Mouse (Mus musculus) midbrain, embryonic 13.5 days (tissue): ENCODE results near the gene Slc22a23. TPM values are rescaled to one million over a fixed set of nuclear protein-coding genes. Genes with fewer than 3 reads are reported as not detected.

Source experiments
- ATAC-seq: fragments of 200-750 bp; cut with Nextera tagmentation; 2 replicates; pipeline ENCODE4 v1.8.0; 2017; ENCODE audit warnings: mild to moderate bottlenecking, moderate TSS enrichment, moderate library complexity
- H3K27ac ChIP-seq: fragments of 300-500 bp; sonication (generic); 2 replicates; pipeline ENCODE4 v1.5.1; 2015; ENCODE audit warnings: inconsistent platforms, mild to moderate bottlenecking, moderate library complexity
- H3K27me3 ChIP-seq: fragments of 300-500 bp; sonication (generic); 2 replicates; pipeline ENCODE4 v1.6.1; 2015; ENCODE audit warnings: mild to moderate bottlenecking, inconsistent platforms
- H3K36me3 ChIP-seq: fragments of 300-500 bp; sonication (generic); 2 replicates; pipeline ENCODE4 v1.6.1; 2015; ENCODE audit warnings: mild to moderate bottlenecking, inconsistent platforms
- H3K4me1 ChIP-seq: fragments of 300-500 bp; sonication (generic); replicated peaks from 2 replicates; pipeline ENCODE4 v1.6.1; 2015; ENCODE audit warnings: inconsistent platforms
- H3K4me2 ChIP-seq: fragments of 300-500 bp; sonication (generic); replicated peaks from 2 replicates; pipeline ENCODE4 v1.6.1; 2015; ENCODE audit warnings: moderate library complexity, mild to moderate bottlenecking, inconsistent platforms
- H3K4me3 ChIP-seq: fragments of 300-500 bp; sonication (generic); replicated peaks from 2 replicates; pipeline ENCODE4 v1.5.1; 2015; ENCODE audit warnings: mild to moderate bottlenecking, inconsistent platforms
- H3K9ac ChIP-seq: fragments of 300-500 bp; sonication (generic); replicated peaks from 2 replicates; pipeline ENCODE4 v1.6.1; 2015; ENCODE audit warnings: mild to moderate bottlenecking, inconsistent platforms
- H3K9me3 ChIP-seq: fragments of 300-500 bp; sonication (generic); 2 replicates; pipeline ENCODE4 v1.6.1; 2016; ENCODE audit warnings: mild to moderate bottlenecking, inconsistent platforms
- WGBS: fragments of 180-500 bp; shearing (Covaris S2); methylation state at CpG from one replicate; pipeline ENCODE4 v1.1.7; 2015; 5-methylcytosine and 5-hydroxymethylcytosine counted together
- polyA plus RNA-seq: library from polyadenylated mRNA; unstranded; fragments of >200 nt; fragmentation: Nextera tagmentation; extraction: Ambion mirVana; gene quantifications from 2 replicates; pipeline ENCODE4 v1.2.1, GENCODE M21; 2015

Slc22a23 gene
- polyA plus RNA-seq, 1 experiment from 2014 or later, result 15.3 TPM

- H3K27ac ChIP-seq, result no peak overlapping the region
Measured at GRCm38 (mm10) chr13:34334847-34335246, 10.1 kb downstream of the Slc22a23 start.

GRCm38 (mm10) chr13:34332762-34333161 lies 12.2 kb downstream of the Slc22a23 start:
- H3K4me3 ChIP-seq, result no peak overlapping the region
- H3K4me2 ChIP-seq, result no peak overlapping the region
- no peaks in the 10 kb centered on the region for H3K36me3 ChIP-seq
- peak; percentile 68; the same call in 1 of the 2 replicates for ATAC-seq
- H3K27ac ChIP-seq, result no peak overlapping the region
- H3K27me3 ChIP-seq, result no peaks in the 10 kb centered on the region
- H3K4me1 ChIP-seq, result peaks cover 25% of the 10 kb centered on the region
- 49% methylated on average over 7 of the region's 7 CpGs for WGBS
- H3K9ac ChIP-seq, result no peak overlapping the region
- H3K9me3 ChIP-seq, result no peaks in the 10 kb centered on the region

More at GRCm38 (mm10) chr13:34334847-34335246, 10.1 kb downstream of the Slc22a23 start:
- Histone ChIP-seq H3K4me3 (no peak overlapping the region), H3K9me3 (no peaks in the 10 kb centered on the region), H3K36me3 (peaks cover 3% of the 10 kb centered on the region), H3K4me2 (no peak overlapping the region), H3K4me1 (peaks cover 31% of the 10 kb centered on the region), H3K27me3 (no peaks in the 10 kb centered on the region), H3K9ac (no peak overlapping the region)
- no peak for ATAC-seq
- 100% methylated on average over 2 of the region's 2 CpGs for WGBS

GRCm38 (mm10) chr13:34331399-34332186 lies 13.4 kb downstream of the Slc22a23 start:
- Histone ChIP-seq H3K4me1 (peaks cover 25% of the 10 kb centered on the region), H3K4me3 (no peak overlapping the region), H3K9ac (no peak overlapping the region; the same call in 1 of the 2 replicates), H3K27me3 (no peaks in the 10 kb centered on the region), H3K27ac (no peak overlapping the region), H3K4me2 (no peak overlapping the region), H3K36me3 (no peaks in the 10 kb centered on the region), H3K9me3 (no peaks in the 10 kb centered on the region)
- ATAC-seq, result no peak
- 95% methylated on average over 7 of the region's 7 CpGs for WGBS

- Histone ChIP-seq H3K27me3 (no peaks in the 10 kb centered on the region), H3K9ac (no peak overlapping the region), H3K27ac (no peak overlapping the region), H3K9me3 (no peaks in the 10 kb centered on the region), H3K4me2 (no peak overlapping the region), H3K4me1 (peaks cover 25% of the 10 kb centered on the region), H3K4me3 (no peak overlapping the region), H3K36me3 (no peaks in the 10 kb centered on the region)
- ATAC-seq, result no peak
- WGBS, result 92% methylated on average over 4 of the region's 4 CpGs
Measured at GRCm38 (mm10) chr13:34329589-34329988, 15.4 kb downstream of the Slc22a23 start.

GRCm38 (mm10) chr13:34326992-34327391 lies 18.0 kb downstream of the Slc22a23 start:
- Histone ChIP-seq H3K27ac (no peak overlapping the region), H3K4me2 (no peak overlapping the region), H3K9me3 (no peaks in the 10 kb centered on the region), H3K36me3 (no peaks in the 10 kb centered on the region), H3K4me1 (peaks cover 11% of the 10 kb centered on the region; the same call in 1 of the 2 replicates), H3K27me3 (no peaks in the 10 kb centered on the region), H3K9ac (no peak overlapping the region), H3K4me3 (no peak overlapping the region)
- 97% methylated on average over 1 of the region's 1 CpGs for WGBS
- ATAC-seq, result no peak

- 94% methylated on average over 2 of the region's 2 CpGs for WGBS
- no peak overlapping the region for H3K9ac ChIP-seq
- no peak overlapping the region for H3K27ac ChIP-seq
- H3K27me3 ChIP-seq, result no peaks in the 10 kb centered on the region
- no peaks in the 10 kb centered on the region for H3K4me1 ChIP-seq
- H3K36me3 ChIP-seq, result no peaks in the 10 kb centered on the region
- no peak overlapping the region for H3K4me3 ChIP-seq
- ATAC-seq, result no peak
- no peaks in the 10 kb centered on the region for H3K9me3 ChIP-seq
- no peak overlapping the region for H3K4me2 ChIP-seq
Measured at GRCm38 (mm10) chr13:34323361-34323760, 21.6 kb downstream of the Slc22a23 start.

- Histone ChIP-seq H3K4me3 (no peak overlapping the region), H3K27ac (no peak overlapping the region), H3K9me3 (no peaks in the 10 kb centered on the region), H3K9ac (no peak overlapping the region), H3K36me3 (no peaks in the 10 kb centered on the region), H3K27me3 (no peaks in the 10 kb centered on the region), H3K4me1 (0 out of 2 replicates have a peak, but pooled peaks cover 3% of the 10 kb centered on the region), H3K4me2 (no peak overlapping the region)
- no peak for ATAC-seq
- 93% methylated on average over 4 of the region's 4 CpGs for WGBS
Measured at GRCm38 (mm10) chr13:34320482-34320881, 24.5 kb downstream of the Slc22a23 start.

GRCm38 (mm10) chr13:34317051-34317450 lies 27.9 kb downstream of the Slc22a23 start:
- H3K27ac ChIP-seq, result no peak overlapping the region
- WGBS, result 89% methylated on average over 4 of the region's 4 CpGs
- H3K36me3 ChIP-seq, result no peaks in the 10 kb centered on the region
- no peaks in the 10 kb centered on the region for H3K27me3 ChIP-seq
- H3K4me1 ChIP-seq, result peaks cover 18% of the 10 kb centered on the region
- no peaks in the 10 kb centered on the region for H3K9me3 ChIP-seq
- ATAC-seq, result no peak
- H3K4me2 ChIP-seq, result no peak overlapping the region
- no peak overlapping the region for H3K9ac ChIP-seq
- H3K4me3 ChIP-seq, result no peak overlapping the region

GRCm38 (mm10) chr13:34316511-34316910 lies 28.5 kb downstream of the Slc22a23 start:
- no peak overlapping the region for H3K4me3 ChIP-seq
- no peak for ATAC-seq
- no peak overlapping the region for H3K27ac ChIP-seq
- H3K4me1 ChIP-seq, result peaks cover 18% of the 10 kb centered on the region
- H3K9me3 ChIP-seq, result no peaks in the 10 kb centered on the region
- H3K9ac ChIP-seq, result no peak overlapping the region
- no peaks in the 10 kb centered on the region for H3K36me3 ChIP-seq
- no peaks in the 10 kb centered on the region for H3K27me3 ChIP-seq
- 86% methylated on average over 6 of the region's 6 CpGs for WGBS
- no peak overlapping the region for H3K4me2 ChIP-seq

GRCm38 (mm10) chr13:34313033-34313491 lies 31.9 kb downstream of the Slc22a23 start:
- H3K4me2 ChIP-seq, result no peak overlapping the region
- ATAC-seq, result no peak
- no peaks in the 10 kb centered on the region for H3K36me3 ChIP-seq
- H3K9ac ChIP-seq, result no peak overlapping the region
- H3K27ac ChIP-seq, result no peak overlapping the region
- H3K27me3 ChIP-seq, result no peaks in the 10 kb centered on the region
- 51% methylated on average over 4 of the region's 4 CpGs for WGBS
- H3K4me1 ChIP-seq, result peaks cover 21% of the 10 kb centered on the region
- H3K9me3 ChIP-seq, result no peaks in the 10 kb centered on the region
- no peak overlapping the region for H3K4me3 ChIP-seq

GRCm38 (mm10) chr13:34312346-34313002 lies 32.5 kb downstream of the Slc22a23 start:
- no peaks in the 10 kb centered on the region for H3K9me3 ChIP-seq
- H3K27ac ChIP-seq, result no peak overlapping the region
- no peak overlapping the region for H3K4me3 ChIP-seq
- H3K9ac ChIP-seq, result no peak overlapping the region
- H3K4me2 ChIP-seq, result no peak overlapping the region
- 88% methylated on average over 2 of the region's 2 CpGs for WGBS
- H3K36me3 ChIP-seq, result no peaks in the 10 kb centered on the region
- no peak for ATAC-seq
- peaks cover 27% of the 10 kb centered on the region for H3K4me1 ChIP-seq
- H3K27me3 ChIP-seq, result no peaks in the 10 kb centered on the region

- Histone ChIP-seq H3K9me3 (no peaks in the 10 kb centered on the region), H3K4me3 (no peak overlapping the region), H3K4me1 (peaks cover 29% of the 10 kb centered on the region), H3K27me3 (no peaks in the 10 kb centered on the region), H3K4me2 (no peak overlapping the region), H3K27ac (no peak overlapping the region), H3K9ac (no peak overlapping the region), H3K36me3 (no peaks in the 10 kb centered on the region)
- WGBS, result 77% methylated on average over 2 of the region's 2 CpGs
- no peak for ATAC-seq
Measured at GRCm38 (mm10) chr13:34311593-34311992, 33.4 kb downstream of the Slc22a23 start.
